Mouse (Mus musculus) heart, postnatal 0 days (tissue): ENCODE results near the gene Stk24. TPM values are rescaled to one million over a fixed set of nuclear protein-coding genes. Genes with fewer than 3 reads are reported as not detected.

Experiments
- ATAC-seq: fragments of 200-750 bp; cut with Nextera tagmentation; 2 replicates; pipeline ENCODE4 v1.8.0; 2017; ENCODE audit warnings: low read depth, moderate number of reproducible peaks, moderate library complexity; ENCODE audit not compliant: insufficient read depth
- DNase-seq: peaks from one replicate; pipeline ENCODE4 v3.0.0-alpha.2; 2016; ENCODE audit warnings: low spot score
- H3K27ac ChIP-seq: fragments of 300-500 bp; sonication (generic); 2 replicates; pipeline ENCODE4 v1.5.1; 2014; ENCODE audit warnings: low read depth, mild to moderate bottlenecking
- H3K27me3 ChIP-seq: fragments of 300-500 bp; sonication (generic); 2 replicates; pipeline ENCODE4 v1.6.1; 2014; ENCODE audit warnings: low read length, mixed read lengths; ENCODE audit not compliant: control insufficient read depth, insufficient read depth
- H3K36me3 ChIP-seq: fragments of 300-500 bp; sonication (generic); replicated peaks from 2 replicates; pipeline ENCODE4 v1.6.1; 2014; ENCODE audit warnings: low read length, mixed read lengths; ENCODE audit not compliant: control insufficient read depth, insufficient read depth
- H3K4me1 ChIP-seq: fragments of 300-500 bp; sonication (generic); 2 replicates; pipeline ENCODE4 v1.6.1; 2014; ENCODE audit warnings: antibody characterized with exemption; ENCODE audit not compliant: control insufficient read depth, insufficient read depth
- H3K4me2 ChIP-seq: fragments of 300-500 bp; sonication (generic); 2 replicates; pipeline ENCODE4 v1.6.1; 2014; ENCODE audit warnings: low read depth, mild to moderate bottlenecking, low read length, moderate library complexity
- H3K4me3 ChIP-seq: fragments of 300-500 bp; sonication (generic); 2 replicates; pipeline ENCODE4 v1.5.1; 2014; ENCODE audit warnings: low read depth, low read length
- H3K9ac ChIP-seq: fragments of 300-500 bp; sonication (generic); replicated peaks from 2 replicates; pipeline ENCODE4 v1.6.1; 2014; ENCODE audit warnings: low read depth, low read length, mixed read lengths
- H3K9me3 ChIP-seq: fragments of 300-500 bp; sonication (generic); replicated peaks from 2 replicates; pipeline ENCODE4 v1.6.1; 2016; ENCODE audit warnings: low read length; ENCODE audit not compliant: control insufficient read depth
- CTCF ChIP-seq: IDR thresholded peaks from 2 replicates; pipeline ENCODE4 v1.5.1; 2016; ENCODE audit warnings: antibody characterized with exemption, control low read depth, low read depth
- EP300 ChIP-seq: IDR thresholded peaks from 2 replicates; pipeline ENCODE4 v1.6.1; 2016; ENCODE audit warnings: antibody characterized with exemption, low read depth
- WGBS: fragments of 180-500 bp; shearing (Covaris S2); extraction: QIAGEN DNeasy Blood & Tissue Kit; methylation state at CpG from one replicate; pipeline ENCODE4 v1.1.7; 2014; 5-methylcytosine and 5-hydroxymethylcytosine counted together
- polyA plus RNA-seq: library from polyadenylated mRNA; unstranded; fragments of >200 nt; fragmentation: Nextera tagmentation; extraction: Ambion mirVana; gene quantifications from 2 replicates; pipeline ENCODE4 v1.2.1, GENCODE M21; 2015
- total RNA-seq: library from RNA; depleted of rRNA; stranded (reverse); fragments of >200 nt; gene quantifications from 2 replicates; pipeline ENCODE4 v1.2.3, GENCODE M21; 2014; ENCODE audit warnings: low replicate concordance

Stk24 gene
- total and polyA plus RNA-seq, 2 experiments from 2014 or later, result 26.7 to 62.9 TPM

DNA sequence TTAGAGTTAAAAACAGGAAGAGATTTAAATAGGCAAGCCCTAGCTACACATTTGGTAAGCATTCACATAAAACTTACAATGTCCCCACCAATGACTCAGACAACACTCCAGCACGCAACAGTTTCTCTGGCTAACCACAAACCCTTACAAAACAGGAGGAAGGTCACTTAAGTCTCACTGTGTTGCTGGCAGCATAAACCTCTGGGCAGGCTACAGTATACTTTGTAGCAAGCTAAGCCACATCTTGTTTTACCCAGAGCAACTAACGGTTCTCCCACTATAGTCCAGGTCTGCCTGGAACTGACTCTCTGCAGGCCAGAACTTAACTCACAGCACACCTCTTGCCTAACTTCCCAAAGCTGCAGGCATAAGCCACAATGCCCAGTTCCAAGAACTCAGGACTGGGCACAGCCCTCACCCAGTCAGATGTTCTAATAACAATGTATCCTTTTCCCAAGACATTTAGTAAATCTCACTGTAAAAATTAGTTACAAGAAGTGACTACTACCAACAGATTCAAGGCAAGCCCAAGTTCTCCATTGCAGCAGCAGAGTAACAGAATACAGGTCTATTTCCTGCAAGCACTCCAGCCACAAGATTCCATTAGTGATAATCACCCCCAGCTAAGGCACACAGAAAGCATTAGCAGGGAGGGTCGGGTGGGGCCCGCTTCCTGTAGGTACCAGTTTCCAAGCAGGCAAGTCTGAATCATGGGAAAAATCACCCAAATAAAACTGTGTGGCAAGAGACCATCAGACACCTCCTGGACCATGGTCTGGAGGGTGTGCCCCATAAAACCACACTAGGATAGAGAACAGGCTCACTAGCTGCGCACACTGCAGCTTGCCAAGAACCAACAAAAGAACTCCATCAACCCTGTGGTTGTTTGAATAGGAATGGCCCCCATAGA lies 7.6 kb downstream of the Stk24 start:
- TF ChIP-seq EP300, result no peak
- TF ChIP-seq CTCF, result no peak
- 63% methylated on average over 5 of the region's 5 CpGs for WGBS
- no peak overlapping the region for H3K4me3 ChIP-seq
- H3K36me3 ChIP-seq, result peaks cover 6% of the 10 kb centered on the region
- peak overlapping the region; percentile 44 for H3K27ac ChIP-seq
- H3K27me3 ChIP-seq, result no peaks in the 10 kb centered on the region
- H3K4me2 ChIP-seq, result no peak overlapping the region
- no peak overlapping the region for H3K9ac ChIP-seq
- no peaks in the 10 kb centered on the region for H3K9me3 ChIP-seq
- ATAC-seq (no peak), DNase-seq (no peak)
- H3K4me1 ChIP-seq, result peaks cover 67% of the 10 kb centered on the region

DNA sequence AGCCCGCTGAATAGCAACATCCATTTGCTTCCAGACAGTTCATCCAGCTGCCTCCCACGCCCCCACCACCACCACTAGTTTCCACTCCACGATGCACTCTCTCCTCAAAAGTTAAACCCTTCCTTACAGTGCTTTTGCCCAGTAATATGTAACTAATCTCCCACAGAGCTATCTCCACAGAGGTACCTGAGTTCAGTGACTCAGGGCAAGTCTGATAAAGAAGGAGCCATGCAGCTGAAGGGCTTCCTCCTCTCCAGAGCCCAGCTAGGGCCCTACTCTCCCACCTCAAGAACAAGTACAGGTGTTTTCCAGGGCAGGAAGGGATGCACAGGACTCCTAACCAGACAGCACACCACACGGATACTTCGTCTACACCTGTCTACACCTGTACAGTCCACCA lies 10.4 kb downstream of the Stk24 start:
- Histone ChIP-seq H3K4me1 (peaks cover 75% of the 10 kb centered on the region), H3K36me3 (peaks cover 6% of the 10 kb centered on the region), H3K4me3 (no peak overlapping the region), H3K9me3 (no peaks in the 10 kb centered on the region), H3K4me2 (no peak overlapping the region), H3K27ac (no peak overlapping the region), H3K27me3 (no peaks in the 10 kb centered on the region), H3K9ac (no peak overlapping the region)
- DNase-seq (no peak), ATAC-seq (no peak)
- no peak for TF ChIP-seq CTCF
- TF ChIP-seq EP300, result no peak
- 68% methylated on average over 5 of the region's 5 CpGs for WGBS

DNA sequence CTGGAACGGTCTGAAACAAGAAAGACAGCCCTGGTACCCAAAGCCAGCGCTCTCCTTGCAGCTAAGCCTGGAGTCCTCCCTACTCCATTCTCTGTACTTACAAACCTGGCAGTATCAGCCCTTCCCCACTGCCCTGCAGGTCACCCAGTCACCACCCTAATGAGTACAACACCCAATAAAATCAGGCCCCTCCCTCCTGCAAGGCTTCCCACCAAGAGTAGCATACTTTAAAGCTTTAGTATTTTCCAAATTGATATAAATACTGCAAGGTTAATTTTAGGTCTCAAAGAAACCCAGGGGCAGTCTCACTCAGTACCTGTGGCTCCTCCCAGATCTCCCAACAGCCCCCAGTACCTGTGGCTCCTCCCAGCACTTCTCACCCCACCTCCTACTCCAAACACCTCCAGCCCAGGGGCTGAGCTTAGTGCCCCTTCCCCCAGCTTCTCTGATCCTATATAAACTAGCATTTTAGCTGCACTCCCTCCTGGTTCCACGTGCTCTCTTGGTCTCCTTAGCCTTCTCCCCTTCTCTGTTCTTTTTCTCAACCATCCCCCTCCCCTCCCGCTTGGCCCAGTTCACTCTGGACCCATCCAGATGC lies 11.6 kb downstream of the Stk24 start:
- Histone ChIP-seq H3K9me3 (no peaks in the 10 kb centered on the region), H3K36me3 (no peaks in the 10 kb centered on the region; the same call in 1 of the 2 replicates), H3K9ac (0 out of 2 replicates have a peak overlapping the region, but pooled peaks have one; percentile 9), H3K4me2 (peak overlapping the region; percentile 18; the same call in 1 of the 2 replicates), H3K4me1 (peaks cover 69% of the 10 kb centered on the region), H3K4me3 (no peak overlapping the region), H3K27me3 (no peaks in the 10 kb centered on the region), H3K27ac (peak overlapping the region; percentile 36)
- 60% methylated on average over 4 of the region's 4 CpGs for WGBS
- DNase-seq, result no peak
- ATAC-seq, result no peak
- no peak for TF ChIP-seq CTCF
- no peak for TF ChIP-seq EP300

DNA sequence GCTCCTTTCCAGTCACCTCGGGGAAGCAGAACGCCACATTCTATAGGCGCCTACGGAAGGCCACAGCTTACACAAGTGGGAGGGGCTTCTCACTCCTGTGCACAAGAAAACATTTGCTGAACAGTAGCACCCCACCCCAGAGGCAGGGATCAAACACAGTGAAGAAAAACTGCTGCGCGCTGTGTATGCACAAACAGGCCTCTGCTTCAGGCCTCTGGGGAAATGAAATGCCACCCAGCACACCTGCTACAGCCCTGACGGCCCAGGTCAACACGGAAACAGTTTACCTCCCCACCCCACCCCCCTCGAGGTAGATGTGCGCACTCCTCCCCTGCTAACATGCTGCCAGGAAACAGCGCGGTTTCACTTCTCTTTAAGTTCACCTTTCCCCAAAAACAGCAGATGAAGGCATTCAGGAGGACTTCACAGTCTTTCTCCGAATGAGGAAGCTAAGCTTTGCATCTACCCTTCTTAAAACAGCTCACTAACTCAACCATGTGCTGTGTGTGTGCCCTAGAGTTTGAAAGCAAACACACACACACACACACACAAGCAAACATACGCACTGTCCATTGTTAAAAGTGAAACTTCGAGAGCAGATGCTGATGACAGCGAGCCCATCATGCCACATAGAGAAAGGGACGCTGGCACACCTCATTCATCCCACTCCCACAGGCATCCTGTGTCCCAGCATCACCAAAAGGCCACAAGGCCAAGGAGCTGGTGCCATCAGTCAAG lies 13.7 kb downstream of the Stk24 start:
- peaks cover 67% of the 10 kb centered on the region for H3K4me1 ChIP-seq
- peak overlapping the region; percentile 71 for H3K27ac ChIP-seq
- no peaks in the 10 kb centered on the region for H3K9me3 ChIP-seq
- no peak for TF ChIP-seq EP300
- no peak for TF ChIP-seq CTCF
- no peak for DNase-seq
- no peaks in the 10 kb centered on the region for H3K36me3 ChIP-seq
- peak overlapping the region; percentile 44 for H3K4me2 ChIP-seq
- H3K27me3 ChIP-seq, result no peaks in the 10 kb centered on the region
- no peak overlapping the region; the same call in 1 of the 2 replicates for H3K4me3 ChIP-seq
- ATAC-seq, result no peak
- WGBS, result 44% methylated on average over 17 of the region's 17 CpGs
- peak overlapping the region; percentile 2; the same call in 1 of the 2 replicates for H3K9ac ChIP-seq

DNA sequence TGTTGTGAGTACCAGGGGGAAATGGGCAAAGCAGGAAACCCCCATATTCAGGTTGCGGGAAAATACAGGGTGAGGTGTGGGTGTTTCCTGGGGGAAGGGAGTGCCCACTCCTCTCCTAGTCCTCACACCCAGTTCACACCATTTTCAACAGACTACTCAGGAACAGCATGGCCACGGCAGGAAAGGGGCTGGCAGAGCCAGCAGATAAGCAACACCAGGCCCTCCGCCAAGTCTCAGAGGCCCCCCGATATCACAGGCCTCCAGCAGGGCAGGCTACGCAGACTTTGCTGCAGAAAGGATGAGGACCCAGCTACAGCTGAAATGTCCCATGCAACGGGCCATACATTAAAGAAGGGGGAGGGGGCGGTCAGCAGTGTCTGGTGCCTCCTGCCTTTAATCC lies 14.4 kb downstream of the Stk24 start:
- Histone ChIP-seq H3K4me2 (peak overlapping the region; percentile 44), H3K4me3 (no peak overlapping the region; the same call in 1 of the 2 replicates), H3K27ac (peak overlapping the region; percentile 71), H3K27me3 (no peaks in the 10 kb centered on the region), H3K9ac (no peak overlapping the region), H3K9me3 (no peaks in the 10 kb centered on the region), H3K4me1 (peaks cover 69% of the 10 kb centered on the region), H3K36me3 (no peaks in the 10 kb centered on the region)
- DNase-seq (peak; percentile 66), ATAC-seq (peak; percentile 47)
- TF ChIP-seq EP300 (no peak), CTCF (no peak; the same call in 1 of the 2 replicates)
- 15% methylated on average over 7 of the region's 7 CpGs for WGBS
